Mouse (Mus musculus) right cerebral cortex, postnatal 10 days (tissue): ENCODE results near the gene Mypn.

Experiments used
- DNase-seq, 2 experiments: peaks; one replicate each; pipeline ENCODE4 v3.0.0; 2021; ENCODE audit warnings: low spot score in 2 of 2

Gene Mypn

DNA sequence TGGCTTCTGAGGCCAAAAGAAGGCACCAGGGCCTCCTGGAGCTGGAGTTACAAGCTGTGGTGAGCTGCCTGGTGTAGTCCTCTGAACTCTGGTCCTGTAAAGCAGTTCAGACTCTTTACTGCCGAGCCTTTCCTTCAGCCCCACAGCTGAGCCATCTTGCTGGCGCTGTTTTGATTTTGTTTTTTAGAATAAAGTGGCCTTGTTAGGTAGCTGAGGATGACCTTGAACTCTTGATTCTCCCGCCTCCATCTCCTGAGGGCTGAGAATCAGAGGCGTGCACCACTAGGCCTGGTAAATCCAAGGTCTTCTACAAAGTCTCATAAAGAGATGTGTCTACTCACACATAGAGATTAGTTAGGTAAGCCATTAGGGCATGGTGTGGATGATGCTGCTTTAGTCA lies 49.0 kb downstream of the Mypn start:
- DNase-seq: no peak

DNA sequence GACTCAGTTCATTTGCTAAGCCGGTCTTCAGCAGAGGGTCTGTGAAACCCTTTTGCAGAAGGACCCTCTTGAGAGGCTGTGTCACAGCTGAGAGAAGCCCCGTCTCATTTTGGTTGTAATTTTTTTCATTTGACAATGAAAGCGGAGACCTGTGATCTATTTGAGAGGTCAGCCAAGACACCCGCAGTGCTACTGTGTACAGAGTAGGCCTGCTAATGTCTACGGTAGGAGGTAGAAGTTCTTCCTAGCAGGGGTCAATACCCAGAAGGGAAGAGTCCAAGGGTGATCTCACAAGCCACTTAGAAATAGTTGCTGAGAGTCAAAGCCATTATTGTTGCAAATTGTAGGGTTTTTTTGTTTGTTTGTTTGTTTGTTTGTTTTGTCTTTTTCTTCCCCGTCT lies 49.5 kb downstream of the Mypn start:
- no peak for DNase-seq

DNA sequence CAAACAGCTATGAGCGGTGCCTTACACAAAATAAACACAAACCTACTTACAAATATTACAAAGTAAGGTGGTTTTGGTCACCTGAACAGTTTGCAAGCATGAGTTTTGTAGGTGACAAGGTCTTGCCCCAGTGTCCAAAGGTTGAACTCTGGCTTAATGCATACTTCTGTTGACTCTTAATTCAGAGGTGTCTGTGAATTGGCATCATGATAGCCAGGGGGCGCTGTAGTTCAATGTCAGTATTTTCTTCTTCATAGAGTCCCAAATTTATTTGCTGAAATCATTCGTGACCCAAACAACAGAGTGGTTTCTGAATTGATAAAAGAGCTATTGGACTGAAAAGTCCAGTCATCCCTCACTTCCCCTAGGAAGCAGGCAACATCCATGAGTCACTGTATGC lies 50.2 kb downstream of the Mypn start:
- peak; percentile 74 to 86 for DNase-seq

DNA sequence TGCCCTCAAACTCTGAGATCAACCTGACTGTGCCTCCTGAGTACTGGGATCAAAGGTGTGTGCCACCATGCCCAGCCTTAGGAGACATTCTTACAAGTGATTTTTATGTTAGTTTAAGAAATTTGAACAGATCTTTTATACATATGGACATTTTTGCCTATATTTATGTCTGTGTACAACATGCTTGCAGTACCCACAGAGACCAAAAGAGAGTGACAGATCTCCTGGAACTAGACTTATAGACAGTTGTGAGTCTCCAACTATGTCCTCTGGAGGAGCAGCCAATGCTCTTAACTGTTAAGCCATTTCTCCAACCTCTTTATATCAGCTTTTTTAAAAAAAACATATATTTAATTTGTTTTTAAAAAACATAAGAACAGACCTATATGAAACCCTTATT lies 51.4 kb downstream of the Mypn start:
- no peak for DNase-seq

DNA sequence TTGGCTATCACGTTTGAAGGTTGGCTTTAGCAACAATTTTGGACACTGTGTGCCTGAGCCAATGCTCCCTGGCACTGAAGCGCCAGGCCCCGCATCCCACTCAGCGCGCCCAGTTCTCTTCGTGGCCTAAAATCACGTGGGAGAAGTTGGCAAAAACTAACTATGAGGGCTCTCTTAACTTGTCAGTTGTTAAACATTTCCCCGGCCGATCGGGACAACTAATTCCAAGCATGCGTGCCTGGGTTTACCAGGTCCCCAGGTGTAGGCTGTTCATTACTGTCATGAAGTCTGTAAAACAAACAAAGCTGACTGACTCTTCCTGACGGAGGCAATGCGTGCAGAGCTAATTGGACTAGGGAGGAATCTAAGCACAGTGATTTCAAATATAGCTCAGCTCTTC lies 61.1 kb downstream of the Mypn start:
- DNase-seq: no peak

DNA sequence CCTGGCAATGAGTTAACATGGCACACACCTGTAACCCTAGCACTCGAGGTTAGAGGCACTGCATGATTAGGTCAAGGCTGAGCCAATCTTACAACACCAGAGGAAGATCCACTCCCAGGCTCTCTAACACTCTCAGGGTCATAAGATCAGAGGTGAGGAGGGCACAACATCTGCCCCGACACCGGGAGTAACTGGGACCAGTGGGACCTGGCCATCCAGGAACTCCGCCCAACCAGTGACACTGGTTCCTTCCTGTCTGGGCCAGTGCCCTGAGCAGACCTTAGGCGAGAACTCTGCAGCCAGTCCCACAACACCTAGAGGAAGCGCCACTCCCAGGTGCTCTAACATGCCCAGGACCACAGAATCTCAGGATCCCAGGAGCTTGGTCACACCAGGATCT lies 67.3 kb downstream of the Mypn start:
- no peak for DNase-seq

DNA sequence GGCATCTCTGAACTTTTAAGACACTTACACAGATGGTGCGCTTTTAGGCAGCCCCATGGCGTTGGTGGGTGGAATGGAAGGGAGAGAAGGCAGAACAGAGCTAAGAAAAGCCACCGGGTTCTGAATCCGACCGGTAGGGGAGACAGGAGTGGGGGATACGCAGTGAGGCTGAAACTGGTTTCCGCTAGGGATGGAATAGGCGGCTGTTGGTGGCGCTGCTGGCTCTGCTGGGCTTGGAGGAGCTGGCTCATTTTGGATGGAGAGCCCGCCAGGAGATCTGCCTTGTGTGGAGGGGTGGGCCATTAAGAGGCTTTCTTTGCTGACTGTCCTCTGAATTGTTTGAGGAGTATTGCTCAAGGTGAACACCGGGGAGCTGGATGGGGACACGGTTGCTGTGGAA lies 68.1 kb downstream of the Mypn start:
- no peak for DNase-seq

DNA sequence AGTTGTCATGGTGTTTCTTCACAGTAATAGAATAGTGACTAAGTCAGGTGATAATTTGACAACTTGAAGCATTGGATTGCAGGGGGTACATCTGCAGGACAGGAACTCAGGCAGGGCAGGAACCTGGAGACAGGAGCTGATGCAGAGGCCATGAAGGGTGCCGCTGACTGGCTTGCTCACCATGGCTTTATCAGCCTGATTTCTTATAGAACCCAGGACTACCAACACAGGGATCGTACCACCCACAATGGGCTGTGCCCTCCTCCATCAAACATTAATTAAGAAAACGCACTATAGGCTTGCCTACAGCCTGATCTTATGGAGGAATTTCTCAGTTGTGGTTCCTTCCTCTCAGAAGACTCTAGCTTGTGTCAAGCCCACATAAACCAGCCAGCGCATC lies 70.4 kb downstream of the Mypn start:
- no peak for DNase-seq

DNA sequence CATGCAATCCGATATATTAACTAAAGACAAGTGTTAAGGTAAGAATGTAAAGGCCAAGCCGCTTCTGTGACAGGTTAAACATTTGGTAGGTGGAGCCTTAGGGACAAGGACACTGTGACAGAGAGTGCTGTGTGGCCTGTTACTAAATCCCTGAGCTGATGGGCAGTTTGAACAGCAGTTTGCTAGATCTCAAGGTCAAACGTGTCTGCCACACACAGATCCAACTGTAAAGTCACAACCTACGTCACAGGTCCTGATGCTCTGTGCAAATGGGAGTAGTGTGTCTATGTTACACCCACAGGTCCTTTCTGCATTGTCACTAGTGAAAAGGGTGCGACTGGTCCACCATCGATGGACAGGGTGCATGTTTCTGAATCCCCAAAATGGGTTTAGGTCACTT lies 71.4 kb downstream of the Mypn start:
- no peak for DNase-seq

DNA sequence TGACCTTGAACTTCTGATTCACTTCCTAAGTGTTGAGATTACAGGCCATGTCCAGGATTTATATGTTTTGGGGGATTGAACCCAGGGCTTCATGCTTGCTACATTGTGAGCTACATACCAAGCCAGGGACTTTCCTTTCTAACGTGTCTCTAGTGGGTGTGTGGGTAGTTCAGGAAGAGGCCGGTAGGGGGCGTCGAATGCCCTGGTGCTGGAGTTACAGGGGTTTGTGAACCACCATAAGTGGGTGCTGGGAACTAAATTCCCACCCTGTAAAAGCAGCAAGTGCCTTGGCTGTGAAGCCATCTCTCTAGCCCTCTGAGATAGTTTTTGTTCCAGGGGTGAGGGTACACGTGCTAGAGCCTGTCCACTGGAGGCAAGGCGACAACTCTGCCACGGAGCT lies 73.3 kb downstream of the Mypn start:
- no peak for DNase-seq

DNA sequence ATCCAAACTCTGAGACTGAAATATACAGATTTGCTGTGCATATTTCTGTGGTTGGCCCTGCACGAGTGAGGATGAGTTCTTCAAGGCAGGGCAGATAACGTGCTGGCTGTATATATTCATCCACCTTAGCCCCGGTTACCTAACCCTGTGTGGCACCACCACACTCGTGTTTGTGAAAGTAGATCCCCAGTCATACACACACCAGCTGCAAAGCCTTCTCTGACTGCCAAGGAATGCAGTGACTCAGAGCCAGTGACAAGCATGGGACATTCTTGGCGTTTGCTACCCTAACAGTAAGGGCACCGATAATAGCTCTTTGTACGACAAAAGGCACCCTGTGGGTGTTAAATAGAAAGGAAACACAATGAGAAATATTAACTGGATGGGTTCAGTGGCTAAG lies 75.5 kb downstream of the Mypn start:
- DNase-seq: no peak

DNA sequence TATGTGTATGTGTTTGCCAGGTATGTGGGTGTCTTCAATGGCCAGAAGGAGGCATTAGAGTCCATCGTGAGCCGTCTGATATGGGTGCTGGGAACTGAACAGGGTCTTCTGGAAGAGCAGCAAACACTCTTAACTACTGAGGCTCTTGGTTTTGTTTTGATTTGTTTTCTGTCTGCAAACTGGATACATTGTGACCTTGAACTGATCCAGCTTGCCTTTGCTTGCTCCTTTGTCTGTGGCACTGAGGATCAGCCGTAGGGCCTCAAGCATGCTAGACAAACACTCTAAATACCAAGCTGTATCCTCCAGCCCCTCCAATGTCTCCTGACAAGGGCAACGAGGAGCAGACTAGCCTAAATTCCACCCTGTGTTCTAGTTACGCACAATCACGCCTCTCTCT lies 76.6 kb downstream of the Mypn start:
- DNase-seq: no peak

DNA sequence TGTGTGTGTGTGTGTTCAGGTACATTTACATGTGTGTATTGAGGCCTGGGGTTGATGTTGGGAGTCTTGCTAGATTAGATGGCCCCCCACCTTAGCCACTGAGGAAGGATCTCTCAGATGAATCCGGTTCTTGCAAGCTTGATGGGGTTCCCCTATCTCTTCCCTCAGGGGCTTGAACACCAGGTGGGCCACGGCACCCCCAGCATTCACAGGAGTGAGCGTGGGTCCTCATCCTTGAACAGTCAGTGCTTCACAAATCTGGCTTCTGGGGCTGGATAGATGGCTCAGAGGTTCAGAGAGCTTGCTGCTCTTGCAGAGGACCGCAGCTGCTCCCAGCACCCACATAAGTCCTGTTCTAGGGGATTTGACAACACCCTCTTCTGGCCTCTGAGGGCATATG lies 77.6 kb downstream of the Mypn start:
- DNase-seq: no peak

DNA sequence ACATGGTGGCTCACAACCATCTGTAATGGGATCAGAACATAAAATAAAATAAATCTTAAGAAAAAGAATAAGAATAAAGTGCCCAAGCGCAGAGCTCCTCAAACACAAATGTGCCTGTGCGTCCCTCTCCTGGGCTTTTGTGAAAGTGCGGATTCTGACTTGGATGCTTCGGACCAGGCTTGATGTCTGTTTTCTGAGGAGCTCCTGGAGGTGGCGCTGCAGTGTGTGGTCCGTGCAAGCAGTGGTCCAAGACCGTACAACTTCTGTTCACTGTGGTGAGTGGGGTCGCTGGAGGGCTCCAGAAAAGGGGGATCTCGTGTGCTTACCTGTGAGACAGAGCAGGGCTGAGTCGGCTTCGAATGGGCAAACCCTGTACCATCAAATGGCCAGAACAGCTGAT lies 78.4 kb downstream of the Mypn start:
- no peak for DNase-seq

DNA sequence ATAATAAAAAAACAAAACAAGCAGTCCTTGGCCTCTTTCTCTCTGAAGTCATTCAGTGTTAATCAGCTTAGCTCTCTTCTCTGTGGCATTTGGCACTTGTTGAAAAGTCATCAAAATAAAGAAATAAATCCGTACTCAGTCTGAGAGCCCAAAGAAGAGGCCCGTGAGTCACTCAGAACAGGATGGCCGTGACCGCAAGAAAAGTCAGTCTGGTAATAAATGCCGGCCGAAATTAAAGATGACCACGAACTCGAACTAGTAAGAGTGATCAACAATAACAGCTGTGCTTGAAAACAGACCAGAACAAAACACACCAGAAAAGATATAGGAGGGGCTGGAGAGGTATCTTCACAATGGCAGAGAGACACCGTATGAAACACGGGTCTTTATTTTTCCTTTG lies 79.7 kb downstream of the Mypn start:
- DNase-seq: peak in 1 of 2 experiments; percentile 16

DNA sequence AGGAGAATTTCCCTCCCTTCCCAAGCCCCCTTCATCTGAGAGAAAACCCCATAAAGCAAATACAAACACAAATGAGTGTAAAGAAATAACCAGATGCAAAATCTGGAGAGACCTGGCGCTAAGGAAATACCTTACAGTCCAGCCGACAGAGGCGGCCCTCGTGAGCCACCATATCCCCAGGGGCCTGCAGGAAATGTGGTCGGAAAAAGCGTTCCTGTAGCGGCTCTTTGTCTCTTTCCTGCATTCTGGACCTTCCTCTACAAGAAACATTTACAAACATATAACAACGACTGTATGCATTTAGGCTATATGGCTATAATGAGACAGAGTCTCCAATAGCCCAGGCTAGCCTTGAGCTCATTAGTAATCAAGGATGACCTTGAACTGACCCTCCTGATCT lies 80.6 kb downstream of the Mypn start:
- DNase-seq: no peak

DNA sequence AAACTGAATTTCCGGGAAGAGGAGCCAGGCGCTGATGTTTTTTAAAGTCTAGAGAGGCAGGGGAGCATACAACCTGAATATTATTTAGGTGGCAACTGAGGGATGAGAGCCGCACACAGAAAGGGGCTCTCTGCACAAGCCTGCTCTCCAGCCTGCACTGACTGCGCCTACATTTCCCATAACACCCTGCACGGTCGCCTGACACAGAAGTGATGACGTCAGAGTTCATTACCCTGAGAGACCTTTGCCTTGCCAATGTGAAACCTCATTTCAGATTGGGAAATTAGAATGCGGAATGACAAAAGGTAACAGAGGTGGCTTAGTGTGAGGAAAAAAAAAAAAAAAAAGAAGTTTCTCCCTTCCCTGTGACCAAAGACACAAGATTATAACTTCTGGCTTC lies 81.2 kb downstream of the Mypn start:
- peak; percentile 68 to 72 for DNase-seq

DNA sequence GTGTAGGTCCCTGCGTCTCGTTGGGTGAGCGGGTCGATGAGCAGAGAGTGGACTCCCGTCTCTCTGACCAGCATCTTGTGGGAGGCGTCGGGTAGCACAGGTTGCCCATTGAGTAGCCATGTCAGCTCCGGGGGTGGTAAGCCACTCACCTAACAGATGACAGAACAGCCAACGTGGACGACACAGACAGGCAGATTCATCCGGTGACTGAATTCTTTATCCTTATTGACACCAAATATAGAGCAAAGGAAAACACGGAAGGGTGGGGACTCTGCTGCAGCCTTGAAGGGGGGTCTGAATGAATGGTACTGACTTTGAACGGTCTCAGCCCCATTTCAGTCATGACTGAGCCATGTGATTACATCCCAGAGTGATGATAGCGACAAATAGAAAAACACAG lies 81.8 kb downstream of the Mypn start:
- peak in 1 of 2 experiments; percentile 28 for DNase-seq

DNA sequence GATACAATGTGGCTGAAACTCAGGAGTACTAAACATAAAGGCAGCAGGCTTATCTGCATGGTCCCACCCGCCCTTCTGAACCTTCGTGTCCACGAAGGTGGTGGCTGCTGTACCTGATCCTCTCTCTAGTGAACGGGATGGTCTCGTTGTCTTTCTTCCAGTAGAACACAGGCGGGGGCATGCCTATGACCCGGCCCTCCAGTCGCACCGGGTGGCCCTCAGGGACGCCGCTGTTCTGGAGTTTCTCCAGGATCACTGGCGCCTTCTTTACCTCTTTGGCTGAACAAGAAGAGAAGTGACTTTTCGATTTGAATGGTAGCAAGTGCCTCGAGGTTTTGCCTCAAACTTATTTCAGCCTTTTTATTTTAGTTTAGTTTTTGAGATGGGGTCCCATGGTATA lies 83.8 kb downstream of the Mypn start:
- DNase-seq: no peak

DNA sequence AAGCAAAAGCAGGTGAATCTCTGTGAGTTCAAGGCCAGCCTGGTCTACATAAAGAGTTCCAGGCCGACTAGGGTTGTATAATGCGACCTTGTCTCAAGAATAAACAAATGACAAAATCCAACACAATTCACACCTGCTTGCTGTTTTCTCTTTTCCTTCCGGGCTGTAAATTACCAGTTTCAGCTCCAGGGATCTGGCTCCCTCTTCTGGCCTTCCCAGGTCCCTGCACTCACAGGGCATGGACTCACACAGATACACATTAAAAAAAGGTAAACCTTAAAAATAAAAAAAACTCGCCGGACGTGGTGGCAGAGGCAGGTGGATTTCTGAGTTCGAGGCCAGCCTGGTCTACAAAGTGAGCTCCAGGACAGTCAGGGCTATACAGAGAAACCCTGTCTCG lies 86.2 kb downstream of the Mypn start:
- DNase-seq: peak in 1 of 2 experiments; percentile 11

DNA sequence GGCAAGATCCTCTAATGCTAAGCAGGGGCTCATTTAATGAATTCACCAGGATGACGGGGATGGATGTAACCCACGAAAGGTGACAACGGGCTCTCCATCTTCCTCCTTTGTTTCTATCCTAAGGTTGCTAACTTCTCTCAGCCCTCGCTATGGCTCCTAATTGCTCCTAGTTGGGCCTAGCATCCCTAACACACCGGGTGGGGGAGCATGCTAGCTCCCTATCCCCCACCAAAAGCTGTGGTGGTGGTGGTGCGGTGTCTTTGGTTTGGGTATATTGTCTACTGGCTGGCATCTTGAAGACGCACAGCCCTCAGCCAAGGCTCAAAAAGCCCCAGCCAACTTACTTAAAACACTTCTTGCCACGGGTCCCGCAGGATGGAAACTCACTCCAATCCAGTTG lies 87.4 kb downstream of the Mypn start:
- no peak for DNase-seq

DNA sequence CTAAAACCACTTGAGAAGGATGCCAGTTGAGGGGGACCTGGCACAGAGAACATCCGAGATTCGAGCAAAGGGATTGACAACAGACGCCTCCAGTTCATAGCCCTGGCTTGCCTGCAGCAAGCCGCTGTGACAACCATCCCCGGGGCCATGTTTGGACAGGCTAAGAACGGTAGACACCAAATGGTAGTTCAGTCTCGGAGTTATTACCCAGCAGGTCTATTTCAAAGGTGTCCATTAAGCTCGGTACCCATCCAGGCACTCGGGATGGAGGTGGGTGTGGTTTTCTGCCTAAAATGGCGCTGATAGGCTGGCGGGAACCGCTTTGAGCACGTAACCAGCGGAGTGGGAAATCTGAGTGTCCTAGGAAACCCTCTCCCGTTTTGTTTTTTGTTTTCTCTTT lies 87.9 kb downstream of the Mypn start:
- DNase-seq: peak; percentile 17 to 29

DNA sequence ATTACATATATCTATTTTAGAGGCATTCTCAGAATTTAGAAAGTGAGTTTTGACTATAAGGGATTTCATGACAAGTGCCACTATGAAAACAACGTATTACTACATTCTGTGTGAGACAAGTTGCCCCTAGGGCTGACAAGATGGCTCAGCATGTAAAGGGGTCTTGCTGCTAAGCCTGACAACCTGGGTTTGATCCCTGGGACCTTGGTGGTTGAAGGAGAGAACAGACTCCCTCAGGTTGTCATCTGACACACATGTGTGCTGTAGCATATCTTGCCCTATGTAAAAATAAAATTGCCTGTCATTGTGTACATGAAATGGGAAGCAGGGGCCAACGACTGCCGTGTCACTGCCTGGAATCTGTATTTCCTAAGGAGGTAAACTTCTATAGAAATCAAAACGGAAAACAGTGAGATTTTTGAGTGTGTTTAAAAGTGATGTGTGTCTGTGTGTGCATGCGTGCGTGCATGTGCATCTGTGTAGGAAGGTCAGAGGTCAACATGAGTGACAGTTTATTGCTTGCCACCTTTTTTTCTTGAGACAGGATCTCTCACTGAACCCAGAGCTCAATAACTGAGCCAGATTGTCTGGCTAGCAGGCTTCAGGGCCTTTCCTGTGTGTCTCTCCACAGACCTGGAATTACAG lies 89.9 kb downstream of the Mypn start:
- DNase-seq: peak in 1 of 2 experiments; percentile 3

DNA sequence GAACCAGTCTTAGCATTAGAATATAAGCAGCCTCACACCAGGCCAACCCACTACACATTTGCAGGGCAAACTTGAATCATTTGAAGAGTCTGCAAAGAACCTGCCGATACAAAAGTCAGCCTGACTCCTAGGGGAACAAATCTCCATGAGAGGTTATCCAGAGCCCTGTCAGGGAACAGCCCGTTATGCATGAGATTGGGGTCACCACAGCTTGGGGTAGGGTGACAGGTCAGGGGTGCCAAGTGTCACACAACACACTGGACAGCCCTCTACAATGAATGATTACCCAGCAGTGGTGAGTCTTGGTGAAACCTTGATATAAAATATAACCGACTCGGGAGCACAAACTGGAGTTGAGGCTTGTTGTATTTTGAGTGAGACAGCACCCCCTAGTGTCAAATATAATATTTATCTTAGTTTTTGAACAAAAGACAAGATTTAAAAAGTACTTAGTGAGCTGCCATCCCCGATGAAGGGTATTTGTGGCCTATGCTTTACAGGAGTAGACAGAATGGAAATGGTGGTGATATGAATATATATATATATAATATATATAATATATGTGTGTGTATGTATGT lies 90.6 kb downstream of the Mypn start:
- peak in 1 of 2 experiments; percentile 16 for DNase-seq
